Mouse (Mus musculus): ENCODE measurements around the gene Ttc3. TPM values are rescaled to one million over a fixed set of nuclear protein-coding genes. Genes with fewer than 3 reads are reported as not detected.

Ttc3 gene
- polyA plus RNA-seq, 1 experiment from 2014 or later = 56.6 TPM

- ATAC-seq = peak; percentile 56
- no peaks in the 10 kb centered on the region for H3K9me3 ChIP-seq (ENCODE audit: control insufficient read depth)
- peak overlapping the region; percentile 46; the same call in 1 of the 2 replicates for H3K27ac ChIP-seq (ENCODE audit: low read depth, low read length)
- 54% methylated on average over 5 of the region's 5 CpGs for WGBS
- no peak for TF ChIP-seq CTCF (IDR thresholded peaks at IDR 0.05; ENCODE audit: low read depth)
- no peak overlapping the region for H3K9ac ChIP-seq (ENCODE audit: low read depth, low read length)
- no peaks in the 10 kb centered on the region for H3K27me3 ChIP-seq (replicated peaks; ENCODE audit: control insufficient read depth, insufficient read depth, low read length)
- H3K4me1 ChIP-seq (replicated peaks; ENCODE audit: control insufficient read depth, insufficient read depth, low read length) = no peaks in the 10 kb centered on the region
- no peak overlapping the region for H3K4me3 ChIP-seq (ENCODE audit: low read depth, low read length)
- H3K36me3 ChIP-seq (ENCODE audit: control insufficient read depth, insufficient read depth) = peaks cover 43% of the 10 kb centered on the region
- H3K4me2 ChIP-seq (replicated peaks; ENCODE audit: low read depth) = no peak overlapping the region
These were observed 127.5 kb downstream of the Ttc3 start for GRCm38 (mm10) chr16:94497911-94498310.

GRCm38 (mm10) chr16:94504192-94504591 lies 133.8 kb downstream of the Ttc3 start:
- Histone ChIP-seq H3K4me1 (replicated peaks; ENCODE audit: control insufficient read depth, insufficient read depth, low read length) (no peaks in the 10 kb centered on the region), H3K9me3 (ENCODE audit: control insufficient read depth) (no peaks in the 10 kb centered on the region), H3K4me2 (replicated peaks; ENCODE audit: low read depth) (no peak overlapping the region), H3K4me3 (ENCODE audit: low read depth, low read length) (no peak overlapping the region), H3K9ac (ENCODE audit: low read depth, low read length) (no peak overlapping the region), H3K27ac (ENCODE audit: low read depth, low read length) (0 out of 2 replicates have a peak overlapping the region, but pooled peaks have one; percentile 35), H3K36me3 (ENCODE audit: control insufficient read depth, insufficient read depth) (peaks cover 56% of the 10 kb centered on the region), H3K27me3 (replicated peaks; ENCODE audit: control insufficient read depth, insufficient read depth, low read length) (no peaks in the 10 kb centered on the region)
- no peak for TF ChIP-seq CTCF (IDR thresholded peaks at IDR 0.05; ENCODE audit: low read depth)
- ATAC-seq = no peak
- 89% methylated on average over 5 of the region's 5 CpGs for WGBS

GRCm38 (mm10) chr16:94507071-94507470 lies 136.7 kb downstream of the Ttc3 start:
- no peak overlapping the region for H3K4me2 ChIP-seq (replicated peaks; ENCODE audit: low read depth)
- WGBS = 88% methylated on average over 2 of the region's 2 CpGs
- H3K27me3 ChIP-seq (replicated peaks; ENCODE audit: control insufficient read depth, insufficient read depth, low read length) = no peaks in the 10 kb centered on the region
- H3K9ac ChIP-seq (ENCODE audit: low read depth, low read length) = no peak overlapping the region
- H3K27ac ChIP-seq (ENCODE audit: low read depth, low read length) = no peak overlapping the region
- H3K4me1 ChIP-seq (replicated peaks; ENCODE audit: control insufficient read depth, insufficient read depth, low read length) = no peaks in the 10 kb centered on the region
- H3K4me3 ChIP-seq (ENCODE audit: low read depth, low read length) = no peak overlapping the region
- H3K36me3 ChIP-seq (ENCODE audit: control insufficient read depth, insufficient read depth) = peaks cover 51% of the 10 kb centered on the region
- no peaks in the 10 kb centered on the region for H3K9me3 ChIP-seq (ENCODE audit: control insufficient read depth)
- TF ChIP-seq CTCF (IDR thresholded peaks at IDR 0.05; ENCODE audit: low read depth) = no peak
- ATAC-seq = no peak

- no peak for TF ChIP-seq CTCF (IDR thresholded peaks at IDR 0.05; ENCODE audit: low read depth)
- 61% methylated on average over 8 of the region's 8 CpGs for WGBS
These were observed 138.4 kb downstream of the Ttc3 start for GRCm38 (mm10) chr16:94508769-94509168.

GRCm38 (mm10) chr16:94509983-94510382 lies 139.6 kb downstream of the Ttc3 start:
- no peak overlapping the region for H3K4me3 ChIP-seq (ENCODE audit: low read depth, low read length)
- H3K9ac ChIP-seq (ENCODE audit: low read depth, low read length) = no peak overlapping the region
- no peaks in the 10 kb centered on the region for H3K27me3 ChIP-seq (replicated peaks; ENCODE audit: control insufficient read depth, insufficient read depth, low read length)
- no peak overlapping the region for H3K27ac ChIP-seq (ENCODE audit: low read depth, low read length)
- no peak for TF ChIP-seq CTCF (IDR thresholded peaks at IDR 0.05; ENCODE audit: low read depth)
- 79% methylated on average over 2 of the region's 2 CpGs for WGBS
- no peaks in the 10 kb centered on the region for H3K9me3 ChIP-seq (ENCODE audit: control insufficient read depth)
- no peak overlapping the region for H3K4me2 ChIP-seq (replicated peaks; ENCODE audit: low read depth)
- H3K4me1 ChIP-seq (replicated peaks; ENCODE audit: control insufficient read depth, insufficient read depth, low read length) = no peaks in the 10 kb centered on the region
- ATAC-seq = no peak
- H3K36me3 ChIP-seq (ENCODE audit: control insufficient read depth, insufficient read depth) = peaks cover 36% of the 10 kb centered on the region

More at GRCm38 (mm10) chr16:94508769-94509168, 138.4 kb downstream of the Ttc3 start:
- H3K36me3 ChIP-seq (ENCODE audit: control insufficient read depth, insufficient read depth) = peaks cover 45% of the 10 kb centered on the region
- peak; percentile 87 for ATAC-seq
- H3K4me2 ChIP-seq (replicated peaks; ENCODE audit: low read depth) = no peak overlapping the region
- H3K27ac ChIP-seq (ENCODE audit: low read depth, low read length) = peak overlapping the region; percentile 54
- no peak overlapping the region for H3K4me3 ChIP-seq (ENCODE audit: low read depth, low read length)
- no peaks in the 10 kb centered on the region for H3K4me1 ChIP-seq (replicated peaks; ENCODE audit: control insufficient read depth, insufficient read depth, low read length)
- no peak overlapping the region for H3K9ac ChIP-seq (ENCODE audit: low read depth, low read length)
- no peaks in the 10 kb centered on the region for H3K27me3 ChIP-seq (replicated peaks; ENCODE audit: control insufficient read depth, insufficient read depth, low read length)
- H3K9me3 ChIP-seq (ENCODE audit: control insufficient read depth) = no peaks in the 10 kb centered on the region

GRCm38 (mm10) chr16:94517606-94518005 lies 147.2 kb downstream of the Ttc3 start:
- H3K9ac ChIP-seq (ENCODE audit: low read depth, low read length) = no peak overlapping the region
- no peak overlapping the region for H3K4me3 ChIP-seq (ENCODE audit: low read depth, low read length)
- H3K36me3 ChIP-seq (ENCODE audit: control insufficient read depth, insufficient read depth) = peaks cover 16% of the 10 kb centered on the region; the same call in 1 of the 2 replicates
- no peak overlapping the region for H3K4me2 ChIP-seq (replicated peaks; ENCODE audit: low read depth)
- peaks cover 4% of the 10 kb centered on the region; the same call in 1 of the 2 replicates for H3K4me1 ChIP-seq (replicated peaks; ENCODE audit: control insufficient read depth, insufficient read depth, low read length)
- no peaks in the 10 kb centered on the region for H3K9me3 ChIP-seq (ENCODE audit: control insufficient read depth)
- no peak for ATAC-seq
- WGBS = 95% methylated on average over 2 of the region's 2 CpGs
- H3K27me3 ChIP-seq (replicated peaks; ENCODE audit: control insufficient read depth, insufficient read depth, low read length) = no peaks in the 10 kb centered on the region
- TF ChIP-seq CTCF (IDR thresholded peaks at IDR 0.05; ENCODE audit: low read depth) = no peak
- H3K27ac ChIP-seq (ENCODE audit: low read depth, low read length) = no peak overlapping the region

Other genes with a start within 250 kb of the Ttc3 start
- 2.8 and 3.6 TPM in 2 replicates for gene Hlcs, start 57.0 kb upstream of the Ttc3 start, polyA plus RNA-seq (2015; fragmentation: Nextera tagmentation; extraction: Ambion mirVana)
- 2.7 and 3.1 TPM in 2 replicates for gene Ripply3, start 42.2 kb upstream of the Ttc3 start, polyA plus RNA-seq (2015; fragmentation: Nextera tagmentation; extraction: Ambion mirVana)
- 165 and 173 TPM in 2 replicates for gene Pigp, start 1.2 kb downstream of the Ttc3 start, polyA plus RNA-seq (2015; fragmentation: Nextera tagmentation; extraction: Ambion mirVana)
- gene Vps26c, start 156.2 kb downstream of the Ttc3 start, polyA plus RNA-seq (2015; fragmentation: Nextera tagmentation; extraction: Ambion mirVana) = 36.6 and 46.7 TPM in 2 replicates
- gene Dyrk1a, start 199.4 kb downstream of the Ttc3 start, polyA plus RNA-seq (2015; fragmentation: Nextera tagmentation; extraction: Ambion mirVana) = 8.0 and 8.3 TPM in 2 replicates

Measured in intestine, postnatal 0 days (tissue).